Mouse (Mus musculus) megakaryocyte, embryonic 14.5 days (primary cell): ENCODE measurements around the gene Gimap4. TPM values are rescaled to one million over a fixed set of nuclear protein-coding genes. Genes with fewer than 3 reads are reported as not detected.
A peak's percentile ranks its signal among the peaks of the same experiment; 100 is the strongest.

Experiments
- H3K27me3 ChIP-seq: replicated peaks from 2 replicates; pipeline ENCODE3; 2012; ENCODE audit warnings: inconsistent platforms
- H3K36me3 ChIP-seq: replicated peaks from 2 replicates; pipeline ENCODE3; 2012; ENCODE audit warnings: low read length, inconsistent platforms, mixed read lengths
- H3K4me1 ChIP-seq: 2 replicates; pipeline ENCODE4 v1.6.1; 2012; ENCODE audit warnings: inconsistent platforms
- H3K4me3 ChIP-seq: replicated peaks from 2 replicates; pipeline ENCODE3; 2012; ENCODE audit warnings: moderate library complexity, mild to moderate bottlenecking, inconsistent platforms
- H3K9me3 ChIP-seq: 2 replicates; pipeline ENCODE4 v1.6.1; 2012; ENCODE audit warnings: inconsistent platforms
- FLI1 ChIP-seq: IDR thresholded peaks from 2 replicates; pipeline ENCODE4 v1.6.1; 2012; ENCODE audit warnings: low read length, inconsistent platforms, mixed read lengths
- GATA1 ChIP-seq: IDR thresholded peaks from 3 replicates; pipeline ENCODE4 v1.6.1; 2012; ENCODE audit warnings: mixed read lengths, low read length, inconsistent platforms, borderline replicate concordance
- polyA plus RNA-seq: library from polyadenylated mRNA; stranded (reverse); fragments of >175 nt; gene quantifications from 2 replicates; pipeline ENCODE4 v1.2.3, GENCODE M21; 2012; ENCODE audit warnings: low replicate concordance; ENCODE audit not compliant: insufficient read depth

Gimap4 gene
- polyA plus RNA-seq, 1 experiment = 0.32 TPM

DNA sequence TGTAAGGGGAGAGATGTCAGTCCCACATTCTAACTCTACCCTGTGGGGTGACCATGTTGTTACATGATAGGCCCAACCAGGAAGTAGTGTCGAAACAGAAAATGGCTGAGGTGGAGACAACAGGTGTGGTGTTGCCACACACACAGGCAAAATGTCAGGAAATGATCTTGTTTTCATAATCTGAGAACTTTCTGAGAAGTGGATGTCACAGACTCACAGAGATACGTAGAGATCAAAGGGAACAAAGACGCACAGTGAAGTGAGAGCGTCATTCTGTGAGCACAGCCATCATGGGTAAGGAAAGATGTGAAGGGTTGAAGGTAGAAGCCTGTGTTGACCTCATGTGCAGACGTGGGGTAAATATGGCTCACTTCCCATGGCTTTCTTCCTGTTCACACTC, 43.4 kb downstream of the Gimap4 start:
- Histone ChIP-seq H3K4me1 (peaks cover 19% of the 10 kb centered on the region; the same call in 1 of the 2 replicates), H3K27me3 (peaks cover 10% of the 10 kb centered on the region), H3K36me3 (no peaks in the 10 kb centered on the region), H3K4me3 (no peak overlapping the region), H3K9me3 (peaks cover 7% of the 10 kb centered on the region)
- no peak for TF ChIP-seq FLI1
- no peak for TF ChIP-seq GATA1

DNA sequence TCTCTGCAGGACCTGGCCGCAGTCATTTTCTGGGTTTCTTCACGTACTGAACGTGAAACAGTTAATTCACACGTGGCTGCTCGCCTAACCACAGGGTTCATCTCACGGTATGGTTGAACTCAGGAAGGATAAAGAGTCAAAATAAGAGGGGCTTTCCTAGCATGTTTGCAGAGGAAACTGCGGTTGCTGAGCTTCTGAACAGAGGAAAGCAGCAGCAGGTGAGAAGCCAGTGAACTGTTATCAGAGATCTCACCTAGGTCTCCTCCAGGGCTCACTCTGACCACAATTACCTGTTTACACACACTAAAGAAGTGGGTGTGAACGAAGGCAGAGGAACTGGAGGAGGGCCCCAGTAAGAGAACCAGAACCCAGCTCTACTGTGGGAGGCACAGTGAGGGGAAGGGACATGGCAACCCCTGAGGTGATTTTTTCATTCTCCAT, 48.5 kb downstream of the Gimap4 start:
- H3K9me3 ChIP-seq = no peaks in the 10 kb centered on the region; the same call in 1 of the 2 replicates
- H3K4me1 ChIP-seq = peaks cover 26% of the 10 kb centered on the region
- no peak overlapping the region for H3K4me3 ChIP-seq
- peaks cover 5% of the 10 kb centered on the region for H3K27me3 ChIP-seq
- TF ChIP-seq GATA1 (no peak), FLI1 (no peak)
- H3K36me3 ChIP-seq = no peaks in the 10 kb centered on the region

DNA sequence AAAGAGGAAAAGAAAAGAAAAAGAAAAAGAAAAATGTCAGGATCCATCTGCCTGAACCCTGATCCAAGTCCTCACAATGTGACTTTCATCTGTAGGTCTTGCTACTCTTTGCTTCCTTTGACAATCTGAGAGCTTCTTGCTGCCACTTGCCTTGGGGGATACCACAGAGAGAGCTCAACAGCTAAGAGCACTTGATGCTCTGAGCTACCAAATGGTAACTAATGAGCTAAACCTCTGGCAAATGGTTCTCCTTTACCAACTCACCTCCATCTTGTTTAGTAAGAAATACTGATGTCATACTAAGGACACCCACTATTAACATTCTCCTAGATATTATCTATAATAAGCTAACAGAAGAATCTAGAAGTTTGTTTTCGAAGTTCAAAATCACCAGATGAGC, 49.3 kb downstream of the Gimap4 start:
- Histone ChIP-seq H3K4me3 (no peak overlapping the region), H3K4me1 (peaks cover 30% of the 10 kb centered on the region), H3K27me3 (peaks cover 4% of the 10 kb centered on the region), H3K36me3 (no peaks in the 10 kb centered on the region), H3K9me3 (no peaks in the 10 kb centered on the region; the same call in 1 of the 2 replicates)
- no peak for TF ChIP-seq FLI1
- no peak for TF ChIP-seq GATA1

DNA sequence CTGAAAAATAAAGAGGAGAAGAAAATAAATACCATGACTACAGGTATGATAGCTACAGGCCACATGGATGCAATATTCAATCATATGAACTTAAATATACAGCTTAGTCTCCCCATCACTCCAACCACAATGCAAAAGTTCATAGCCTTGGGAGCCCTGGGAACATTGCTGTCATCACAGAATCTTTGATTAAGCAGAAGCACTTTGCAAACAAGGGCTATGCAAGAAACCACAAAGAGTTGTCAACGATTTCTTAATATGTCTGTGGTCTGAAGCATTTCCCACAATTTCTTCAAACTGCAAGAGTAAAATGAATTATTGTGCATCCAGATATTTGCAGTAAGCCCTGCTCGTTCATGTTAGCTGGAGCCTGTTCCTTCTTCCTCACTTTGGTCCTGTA, 52.7 kb downstream of the Gimap4 start:
- Histone ChIP-seq H3K9me3 (no peaks in the 10 kb centered on the region; the same call in 1 of the 2 replicates), H3K4me3 (no peak overlapping the region), H3K4me1 (peaks cover 62% of the 10 kb centered on the region), H3K27me3 (no peaks in the 10 kb centered on the region), H3K36me3 (peaks cover 17% of the 10 kb centered on the region)
- TF ChIP-seq FLI1 (no peak), GATA1 (no peak)

DNA sequence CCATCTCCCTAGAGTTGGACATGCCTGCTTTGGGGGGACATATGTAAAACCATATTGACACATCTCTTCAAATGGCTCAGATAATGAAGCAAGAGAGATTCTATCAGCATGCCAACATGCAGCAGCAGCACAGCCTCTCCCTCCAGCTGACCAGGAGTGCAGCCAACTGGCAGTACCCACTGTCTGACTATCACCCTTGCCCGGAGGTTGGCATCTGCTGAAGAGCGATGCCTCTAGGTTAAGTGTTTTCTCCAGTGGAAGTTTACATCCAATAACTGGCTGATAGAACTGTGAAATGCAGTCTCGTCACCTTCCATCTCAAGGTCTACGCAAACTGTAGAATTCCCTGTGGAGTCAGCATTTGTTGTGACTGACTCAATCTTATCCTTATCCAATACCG, 53.3 kb downstream of the Gimap4 start:
- TF ChIP-seq GATA1 = no peak
- no peak for TF ChIP-seq FLI1
- no peaks in the 10 kb centered on the region for H3K27me3 ChIP-seq
- H3K4me1 ChIP-seq = peaks cover 67% of the 10 kb centered on the region
- no peaks in the 10 kb centered on the region; the same call in 1 of the 2 replicates for H3K9me3 ChIP-seq
- peak overlapping the region; percentile 47 for H3K4me3 ChIP-seq
- peaks cover 23% of the 10 kb centered on the region for H3K36me3 ChIP-seq

DNA sequence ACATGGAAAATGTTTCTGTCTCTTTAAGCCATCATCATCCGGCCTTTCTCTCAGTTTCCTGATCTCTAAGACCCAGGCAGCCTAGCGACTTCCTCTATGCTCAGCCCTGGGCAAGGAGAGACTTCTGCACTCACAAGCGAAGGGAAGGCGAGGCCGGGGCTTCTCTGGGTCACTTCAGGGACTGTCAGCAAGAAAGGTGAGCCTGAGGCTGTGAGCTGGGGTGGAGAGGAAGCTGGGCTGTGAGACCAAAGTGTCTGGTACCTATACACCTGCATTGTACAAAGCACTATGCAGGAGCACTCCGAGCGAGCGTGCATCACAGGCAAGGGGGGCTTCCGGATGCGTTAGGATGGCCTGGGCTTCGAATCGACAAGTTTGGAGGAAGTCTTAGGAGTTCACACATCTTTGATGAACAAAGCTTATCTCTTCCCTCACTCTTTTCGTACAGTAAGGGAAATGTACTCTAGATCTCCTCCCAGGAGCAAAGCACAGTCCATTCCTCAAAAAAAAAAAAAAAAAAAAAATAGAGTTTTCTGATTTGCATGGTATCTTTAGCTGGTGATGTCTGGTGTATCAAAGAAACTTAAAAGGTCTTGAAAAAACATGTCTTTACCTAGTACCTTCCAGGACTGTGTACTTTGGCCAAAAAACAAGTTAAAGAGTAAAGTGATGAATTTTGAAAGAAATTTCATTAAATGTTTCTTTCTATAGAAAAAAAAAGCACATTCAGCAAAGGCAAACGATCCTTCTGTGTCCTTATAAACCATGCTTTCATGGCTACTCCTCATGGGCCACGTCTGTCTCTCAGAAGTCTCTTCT, 54.8 kb downstream of the Gimap4 start, which contains the start of gene Gimap1:
Gene Gimap1 (plus strand): TSS at position 94 of the 819 bp plus-strand sequence.
- peak within 1 kb of the TSS; percentile 96 for H3K4me3 ChIP-seq
- H3K9me3 ChIP-seq = peaks cover 2% of the 10 kb centered on the region; the same call in 1 of the 2 replicates
- TF ChIP-seq GATA1 = no peak; the same call in 2 of the 3 replicates
- TF ChIP-seq FLI1 = 0 out of 2 replicates have a peak, but pooled peaks have one; percentile 35
- peaks cover 71% of the 10 kb centered on the region for H3K4me1 ChIP-seq
- H3K36me3 ChIP-seq = peaks cover 36% of the 10 kb centered on the region
- no peaks in the 10 kb centered on the region for H3K27me3 ChIP-seq

DNA sequence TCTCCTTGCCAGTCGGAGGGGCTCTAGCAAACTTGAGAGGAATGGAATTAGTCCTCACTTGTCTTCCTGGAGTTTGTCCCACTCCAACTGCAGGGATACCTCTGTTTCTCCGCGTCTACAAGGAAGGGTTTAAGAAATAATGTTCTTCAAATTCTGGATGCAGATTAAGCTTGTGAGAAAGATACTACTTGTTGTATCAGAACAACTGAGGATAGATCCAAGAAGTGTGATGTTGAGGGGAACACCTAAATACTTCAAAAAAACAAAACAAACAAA, 55.4 kb downstream of the Gimap4 start:
- Histone ChIP-seq H3K9me3 (peaks cover 2% of the 10 kb centered on the region; the same call in 1 of the 2 replicates), H3K27me3 (no peaks in the 10 kb centered on the region), H3K4me1 (peaks cover 76% of the 10 kb centered on the region), H3K4me3 (peak overlapping the region; percentile 96), H3K36me3 (peaks cover 40% of the 10 kb centered on the region)
- TF ChIP-seq GATA1 (no peak), FLI1 (no peak)

DNA sequence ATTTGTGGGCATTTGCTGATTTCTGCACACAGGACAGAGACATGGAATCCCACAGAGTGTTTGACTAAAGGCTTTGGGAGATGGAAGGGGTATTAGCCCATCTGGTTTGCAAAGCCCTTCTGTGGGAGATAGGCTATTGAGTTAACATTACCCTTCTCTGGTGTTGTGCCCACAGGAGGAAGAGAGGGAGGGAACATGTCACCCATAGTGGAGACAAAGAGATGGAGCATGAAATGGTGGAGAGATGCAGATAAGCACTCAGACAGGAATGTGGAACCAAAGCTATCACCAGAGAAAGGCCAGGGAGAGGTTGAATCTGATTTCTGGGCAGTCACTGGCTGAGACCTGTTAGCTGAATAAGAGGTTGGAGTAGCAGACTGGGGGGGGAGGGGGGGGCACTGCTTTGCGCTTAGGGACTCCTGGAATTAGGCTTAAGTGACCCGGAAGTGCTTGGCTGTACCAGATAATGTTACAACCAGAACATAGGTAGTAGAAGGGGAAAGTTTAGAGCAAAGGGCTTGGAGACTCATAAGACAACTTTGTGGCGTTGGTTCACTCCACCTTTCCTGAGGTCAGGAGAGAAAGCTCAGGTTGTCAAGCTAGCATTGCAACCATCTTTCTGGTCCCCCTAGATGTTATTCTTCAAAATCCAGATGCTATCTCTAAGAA, 56.3 kb downstream of the Gimap4 start:
- peaks cover 40% of the 10 kb centered on the region for H3K36me3 ChIP-seq
- peaks cover 84% of the 10 kb centered on the region for H3K4me1 ChIP-seq
- H3K9me3 ChIP-seq = peaks cover 2% of the 10 kb centered on the region; the same call in 1 of the 2 replicates
- no peaks in the 10 kb centered on the region for H3K27me3 ChIP-seq
- TF ChIP-seq GATA1 (no peak), FLI1 (no peak)
- peak overlapping the region; percentile 96 for H3K4me3 ChIP-seq

DNA sequence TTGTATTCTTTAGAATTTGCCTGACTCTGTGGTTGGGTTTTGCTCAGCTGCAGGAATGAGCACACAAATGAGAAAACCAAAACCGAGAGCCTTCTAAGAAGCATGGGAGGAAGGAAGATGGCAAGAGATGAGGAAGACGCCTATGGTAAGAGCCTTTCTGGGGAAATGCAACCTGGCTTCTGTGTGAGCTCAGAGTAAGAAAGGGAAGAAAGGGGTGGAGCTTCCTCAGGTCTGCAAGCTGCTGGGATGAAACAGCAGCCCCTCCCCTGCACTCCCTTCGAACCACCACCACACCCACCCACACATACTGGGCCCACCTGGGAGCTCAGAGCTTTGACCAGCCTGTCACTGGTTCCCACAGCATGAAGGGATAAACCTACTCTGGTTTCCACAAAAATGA, 56.9 kb downstream of the Gimap4 start:
- no peak for TF ChIP-seq GATA1
- TF ChIP-seq FLI1 = no peak
- peaks cover 40% of the 10 kb centered on the region for H3K36me3 ChIP-seq
- peaks cover 86% of the 10 kb centered on the region for H3K4me1 ChIP-seq
- H3K4me3 ChIP-seq = no peak overlapping the region
- 0 out of 2 replicates have a peak, but pooled peaks cover 2% of the 10 kb centered on the region for H3K9me3 ChIP-seq
- H3K27me3 ChIP-seq = no peaks in the 10 kb centered on the region

Other genes with a start within 250 kb of the Gimap4 start
- gene Zfp467, start 238.7 kb upstream of the Gimap4 start, polyA plus RNA-seq = 1.2 and 13.4 TPM in 2 replicates
- gene Sspo, start 236.3 kb upstream of the Gimap4 start, polyA plus RNA-seq = not detected in 2 replicates
- 2.1 TPM in 1 of 2 replicates, not detected in the other for gene Atp6v0e2, start 146.9 kb upstream of the Gimap4 start, polyA plus RNA-seq
- gene Lrrc61, start 129.8 kb upstream of the Gimap4 start, polyA plus RNA-seq = 9.9 and 12.4 TPM in 2 replicates
- not detected in 2 replicates for gene Rarres2, start 111.8 kb upstream of the Gimap4 start, polyA plus RNA-seq
- gene Gm45021, start 94.9 kb upstream of the Gimap4 start, polyA plus RNA-seq = not detected in 2 replicates
- gene Repin1, start 90.7 kb upstream of the Gimap4 start, polyA plus RNA-seq = 72.0 and 191 TPM in 2 replicates
- gene Gm44965, start 90.6 kb upstream of the Gimap4 start, polyA plus RNA-seq = not detected in 2 replicates
- gene Zfp775, start 82.5 kb upstream of the Gimap4 start, polyA plus RNA-seq = 4.2 and 5.8 TPM in 2 replicates
- 2.0 and 7.4 TPM in 2 replicates for gene AI854703, start 57.8 kb upstream of the Gimap4 start, polyA plus RNA-seq
- gene Gimap8, start 37.3 kb upstream of the Gimap4 start, polyA plus RNA-seq = 0.31 TPM in 1 of 2 replicates, not detected in the other
- 2.5 TPM in 1 of 2 replicates, not detected in the other for gene Gimap9, start 8.4 kb upstream of the Gimap4 start, polyA plus RNA-seq
- gene Gimap6, start 23.7 kb downstream of the Gimap4 start, polyA plus RNA-seq = 1.2 and 5.9 TPM in 2 replicates
- gene Gm28053, start 34.1 kb downstream of the Gimap4 start, polyA plus RNA-seq = not detected in 2 replicates
- gene Gimap7, start 34.1 kb downstream of the Gimap4 start, polyA plus RNA-seq = not detected in 2 replicates
- 18.4 and 38.1 TPM in 2 replicates for gene Gimap1, start 54.5 kb downstream of the Gimap4 start, polyA plus RNA-seq
- gene Gimap5, start 61.6 kb downstream of the Gimap4 start, polyA plus RNA-seq = 12.5 and 21.4 TPM in 2 replicates
- 2.3 TPM in 1 of 2 replicates, not detected in the other for gene Gimap3, start 86.3 kb downstream of the Gimap4 start, polyA plus RNA-seq
- gene Tmem176a, start 156.4 kb downstream of the Gimap4 start, polyA plus RNA-seq = 9.7 and 62.7 TPM in 2 replicates
- 10.4 and 36.3 TPM in 2 replicates for gene Tmem176b, start 156.9 kb downstream of the Gimap4 start, polyA plus RNA-seq
- gene Aoc1, start 188.3 kb downstream of the Gimap4 start, polyA plus RNA-seq = not detected in 2 replicates
- gene 1600015I10Rik, start 245.3 kb downstream of the Gimap4 start, polyA plus RNA-seq = not detected in 2 replicates